Mouse (Mus musculus) v-Abl transformed pro-B cells (cell line): Measurements from ENCODE around the gene Zfp760.

ENCODE experiments used
- in situ Hi-C, 2 experiments: fragments of 400-800 bp; cut with MboI; formaldehyde crosslinking; loops; one replicate each; pipeline ENCODE4 v1.15.1; 2025; ENCODE audit not compliant: unreplicated experiment in 2 of 2

Zfp760 gene

DNA sequence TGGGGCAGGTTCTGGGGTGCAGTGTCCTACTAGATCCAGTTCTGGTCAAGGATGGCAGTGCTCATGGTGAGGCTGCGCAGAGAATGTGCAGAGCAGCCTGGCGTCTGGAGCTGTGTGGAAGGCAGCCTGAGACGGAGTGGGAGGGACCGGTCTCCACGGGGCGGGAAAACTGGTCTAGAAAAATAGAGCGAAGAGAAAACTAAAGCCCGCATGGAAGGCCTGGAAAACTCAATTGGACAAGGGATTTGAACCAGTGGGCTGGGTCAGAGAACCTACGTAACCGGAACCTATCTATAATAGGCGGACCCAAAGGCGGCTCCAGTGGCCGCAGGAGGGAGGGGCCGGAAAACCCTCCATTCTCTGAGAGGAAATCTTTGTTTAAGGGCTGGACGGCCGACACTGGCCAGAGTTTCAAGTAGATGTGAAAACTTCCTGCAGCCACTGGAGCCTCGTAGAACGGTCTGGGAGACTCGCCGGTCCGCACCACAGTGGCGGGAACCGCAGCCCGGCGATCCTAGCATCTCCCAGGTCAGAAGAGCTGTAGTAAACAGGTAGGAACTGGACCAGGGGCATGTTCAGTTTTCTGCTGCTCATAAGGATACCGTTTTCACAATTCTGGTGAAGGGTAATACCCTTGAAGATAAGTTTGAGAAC lies at the start of gene Zfp760:
Gene Zfp760 (plus strand): TSS at position 399 of the 654 bp plus-strand sequence.
- in situ Hi-C loops = no loop called here

DNA sequence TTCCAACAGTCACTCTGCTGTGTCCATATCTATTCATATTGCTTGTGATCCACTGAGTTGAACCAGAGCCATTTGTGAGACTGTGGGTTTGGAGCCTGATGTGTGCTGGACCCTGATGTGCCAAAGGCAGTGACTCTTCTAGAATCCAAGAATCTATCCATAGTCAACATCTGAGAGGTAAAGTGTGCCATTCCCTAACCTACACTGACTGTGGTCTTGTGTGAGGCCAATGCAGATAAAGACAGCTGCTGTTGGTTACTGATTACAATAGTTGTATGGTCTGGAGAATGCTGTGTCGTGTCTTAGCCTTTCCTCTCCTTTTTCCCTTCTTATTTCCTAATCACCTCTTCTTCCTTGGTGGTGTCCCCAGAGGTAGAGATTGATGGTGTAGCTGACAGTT lies 28.7 kb upstream of the Zfp760 start:
- in situ Hi-C loops = loop anchor here (25.0 kb wide), 2 partner anchors 1183 to 1883 kb away; partner anchors contain the start of genes Zfp213 (in 1 of the 2) and Zfp945 (in 1 of the 2)

DNA sequence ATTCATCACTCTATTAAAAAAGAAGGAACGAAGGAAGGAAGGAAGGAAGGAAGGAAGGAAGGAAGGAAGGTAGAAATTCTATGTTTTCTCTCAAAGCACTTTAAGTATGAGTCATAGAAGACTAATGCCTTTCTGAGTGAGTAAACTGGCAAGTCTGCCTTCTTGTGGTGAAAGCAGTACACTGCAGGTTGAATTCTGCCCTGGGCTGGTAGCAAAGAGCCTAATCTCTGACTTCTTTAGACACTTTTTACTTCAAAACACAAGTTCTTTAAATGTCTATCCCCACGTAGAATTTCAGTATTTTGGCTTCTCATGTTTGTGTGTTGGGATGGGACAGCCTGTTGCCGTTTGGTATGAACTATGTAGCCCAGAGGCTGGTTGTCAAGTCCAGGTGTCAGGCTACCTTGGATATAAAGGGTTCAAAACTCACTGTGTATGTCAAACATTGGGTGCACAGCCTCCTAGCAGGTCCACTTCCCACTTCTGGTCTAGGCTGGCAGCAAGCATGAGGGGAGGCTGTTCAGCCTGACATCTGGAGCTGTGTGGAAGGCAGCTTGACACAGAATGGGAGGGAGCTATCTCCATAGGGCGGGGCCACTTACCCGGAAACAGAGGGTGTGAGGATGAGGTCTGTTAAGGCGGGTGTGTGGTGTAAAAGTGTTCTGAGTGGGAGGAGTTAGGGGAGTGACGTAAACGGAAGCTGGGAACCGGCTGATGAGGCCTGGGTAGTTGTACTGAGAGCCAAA lies 28.1 kb upstream of the Zfp760 start:
- in situ Hi-C loops = loop anchor here (25.0 kb wide), 2 partner anchors 1183 to 1883 kb away; partner anchors contain the start of genes Zfp213 (in 1 of the 2) and Zfp945 (in 1 of the 2)

DNA sequence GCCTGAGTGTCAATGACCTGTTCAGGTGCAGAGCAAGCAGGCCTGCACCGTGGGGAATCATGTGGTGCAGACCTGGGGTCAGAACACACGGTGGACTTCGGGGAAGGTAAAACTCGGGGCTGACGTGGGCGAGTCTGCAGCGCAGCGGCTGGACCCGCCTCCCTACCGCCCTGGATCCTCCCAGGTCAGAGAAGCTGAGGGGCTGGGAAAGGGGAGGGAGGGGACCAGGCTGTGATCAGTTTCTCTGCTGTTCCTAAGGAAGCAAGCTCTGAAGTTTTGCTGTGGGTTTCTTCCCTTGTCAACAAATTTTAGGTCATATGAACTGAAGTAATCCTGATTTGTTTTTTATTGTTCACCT lies 27.5 kb upstream of the Zfp760 start:
- in situ Hi-C loops = loop anchor here (25.0 kb wide), 2 partner anchors 1182 to 1882 kb away; partner anchors contain the start of genes Zfp213 (in 1 of the 2) and Zfp945 (in 1 of the 2)

DNA sequence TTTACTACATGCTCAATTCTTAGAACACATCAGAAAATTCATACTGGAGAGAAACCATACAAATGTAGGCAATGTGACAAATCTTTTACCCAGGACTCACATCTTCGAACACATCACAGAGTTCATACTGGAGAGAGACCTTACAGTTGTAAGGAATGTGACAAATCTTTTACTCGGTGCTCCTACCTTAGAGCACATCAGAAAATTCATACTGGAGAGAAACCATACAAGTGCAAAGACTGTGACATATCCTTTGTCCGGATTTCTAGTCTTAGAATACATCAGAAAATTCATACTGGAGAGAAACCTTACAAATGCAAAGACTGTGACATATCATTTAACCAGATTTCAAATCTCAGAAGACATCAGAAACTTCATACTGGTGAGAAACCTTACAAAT lies 16.0 kb upstream of the Zfp760 start, which contains the start of gene Gm10226:
Gene Gm10226 (plus strand): TSS at position 301 of the 400 bp plus-strand sequence.
- in situ Hi-C loops = loop anchor here (25.0 kb wide), 2 partner anchors 1171 to 1871 kb away; partner anchors contain the start of genes Zfp213 (in 1 of the 2) and Zfp945 (in 1 of the 2)

GRCm38 (mm10) chr17:21693342-21693741 lies 14.2 kb upstream of the Zfp760 start:
- in situ Hi-C loops = loop anchor here (25.0 kb wide), 2 partner anchors 1169 to 1869 kb away; partner anchors contain the start of genes Zfp213 (in 1 of the 2) and Zfp945 (in 1 of the 2)

GRCm38 (mm10) chr17:21696073-21696472 lies 11.5 kb upstream of the Zfp760 start:
- in situ Hi-C loops = loop anchor here (25.0 kb wide), 2 partner anchors 1166 to 1866 kb away; partner anchors contain the start of genes Zfp213 (in 1 of the 2) and Zfp945 (in 1 of the 2)

- in situ Hi-C loops = no loop called here
Observed at GRCm38 (mm10) chr17:21702281-21703240, 5.0 kb upstream of the Zfp760 start.

GRCm38 (mm10) chr17:21703414-21703813 lies 4.1 kb upstream of the Zfp760 start:
- in situ Hi-C loops = no loop called here

DNA sequence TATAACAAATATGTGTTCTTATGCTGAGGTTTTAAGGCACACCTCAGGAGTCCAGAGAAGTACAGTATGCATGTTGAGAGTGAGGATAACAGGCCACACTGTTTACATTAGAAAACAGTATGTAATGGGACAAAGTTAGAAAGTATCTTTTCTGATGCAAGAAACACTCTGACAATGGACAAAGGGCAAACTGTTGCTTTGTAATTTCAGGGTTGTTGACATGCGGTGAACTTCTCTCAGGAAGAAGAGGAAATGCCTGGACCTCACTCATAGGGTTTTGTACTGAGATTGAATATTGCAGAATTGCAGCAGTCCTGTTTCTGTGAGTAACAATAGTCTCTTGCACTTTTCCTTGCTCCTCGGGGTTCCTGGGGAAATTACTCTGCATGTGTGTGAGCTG lies 860 bp downstream of the Zfp760 start:
- in situ Hi-C loops = no loop called here

- in situ Hi-C loops = loop anchor here (5.0 to 25.0 kb wide), 7 partner anchors 78 to 786 kb away; partner anchors contain the start of genes Zfp160 (in 2 of the 2), Ppp2r1a (in 1 of the 2), Zfp52 (in 1 of the 2) and Zfp942 (in 1 of the 2)
Observed at GRCm38 (mm10) chr17:21730495-21730894, 23.0 kb downstream of the Zfp760 start, which contains the start of gene Zfp229. TSS of gene Zfp229 (plus strand) at chr17:21730795.

DNA sequence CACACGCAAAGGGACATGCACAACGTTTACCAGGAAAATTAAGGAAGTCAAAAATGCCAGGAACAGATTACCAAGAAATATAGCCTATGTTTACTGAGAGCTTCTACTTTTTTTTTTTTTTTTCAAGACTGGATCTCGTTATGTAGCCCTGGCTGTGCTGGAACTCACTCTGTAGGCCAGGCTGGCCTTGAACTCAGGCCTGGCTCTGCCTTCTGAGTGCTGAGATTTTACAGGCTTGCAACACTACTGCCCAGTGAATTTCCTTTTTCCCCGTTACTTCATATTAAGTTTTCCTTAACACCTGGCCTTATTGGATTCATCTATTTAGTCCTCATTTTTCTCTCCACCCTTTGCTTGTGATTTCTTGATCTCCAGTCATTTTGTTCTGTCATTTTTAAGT lies 25.5 kb downstream of the Zfp760 start:
- in situ Hi-C loops = loop anchor here (5.0 to 25.0 kb wide), 7 partner anchors 81 to 788 kb away; partner anchors contain the start of genes Zfp160 (in 2 of the 2), Ppp2r1a (in 1 of the 2), Zfp52 (in 1 of the 2) and Zfp942 (in 1 of the 2)

GRCm38 (mm10) chr17:21733529-21734031 lies 26.0 kb downstream of the Zfp760 start:
- in situ Hi-C loops = loop anchor here (5.0 to 25.0 kb wide), 7 partner anchors 81 to 789 kb away; partner anchors contain the start of genes Zfp160 (in 2 of the 2), Ppp2r1a (in 1 of the 2), Zfp52 (in 1 of the 2) and Zfp942 (in 1 of the 2)

DNA sequence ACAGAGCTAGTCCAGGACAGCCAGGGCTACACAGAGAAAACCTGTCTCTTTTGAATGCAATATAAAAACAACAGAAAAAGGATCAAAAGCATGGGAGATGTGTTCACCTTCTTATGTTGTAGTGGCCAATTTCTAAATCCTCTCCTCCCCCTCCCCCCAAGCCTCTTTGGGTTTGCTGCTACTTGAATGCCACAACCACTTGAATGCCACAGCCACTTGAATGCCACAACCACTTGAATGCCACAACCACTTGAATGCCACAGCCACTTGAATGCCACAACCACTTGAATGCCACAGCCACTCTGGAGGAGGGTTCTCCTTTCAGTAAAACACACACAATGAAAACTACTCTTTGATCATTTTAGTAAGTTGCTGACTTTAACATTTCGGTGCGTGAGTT lies 45.2 kb downstream of the Zfp760 start:
- in situ Hi-C loops = no loop called here

DNA sequence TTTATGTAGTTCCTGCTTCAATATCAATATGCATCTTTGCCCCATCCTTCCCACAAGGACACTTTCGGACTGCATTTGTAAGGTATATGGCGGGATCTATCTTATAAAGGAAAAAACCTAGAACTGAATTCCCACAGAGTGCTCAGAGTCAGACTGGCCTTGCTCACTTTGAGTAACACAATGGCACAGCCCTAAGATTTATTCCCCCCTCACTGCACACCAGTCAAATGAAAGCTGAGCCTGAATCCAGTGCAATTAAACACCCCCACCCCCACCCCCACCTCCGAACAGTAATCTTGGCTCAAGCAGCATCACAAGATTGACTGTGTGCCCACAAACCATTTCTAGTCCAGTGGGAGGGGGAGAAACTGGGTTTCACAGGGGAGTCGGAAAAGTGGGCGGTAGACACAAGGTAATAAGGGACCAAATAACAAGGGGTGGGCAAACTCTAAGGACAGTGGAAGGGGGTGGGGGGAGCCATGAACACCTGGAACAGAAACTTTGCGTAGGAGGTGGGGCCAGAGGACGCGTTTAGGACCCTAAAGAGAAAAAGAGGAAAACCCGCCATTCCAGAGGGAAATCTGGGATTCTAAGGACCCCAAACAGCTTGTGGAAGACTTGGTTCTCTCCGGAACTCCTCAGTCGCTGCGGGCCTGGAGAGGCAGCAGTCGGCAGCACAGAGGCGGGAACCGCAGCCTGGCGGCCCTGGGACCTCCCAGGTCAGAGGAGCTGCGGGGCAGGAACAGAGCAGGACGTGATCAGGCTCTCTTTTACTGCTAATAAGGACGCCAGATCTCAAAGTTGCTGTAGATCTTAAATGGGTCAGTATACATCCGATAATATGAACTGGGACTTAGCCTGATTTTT lies 46.0 kb downstream of the Zfp760 start:
- in situ Hi-C loops = no loop called here

- in situ Hi-C loops = no loop called here
Observed at GRCm38 (mm10) chr17:21770336-21770735, 62.8 kb downstream of the Zfp760 start.
